Mouse (Mus musculus) neural tube, embryonic 12.5 days (tissue): ENCODE results near the gene Npm3. TPM values are rescaled to one million over a fixed set of nuclear protein-coding genes. Genes with fewer than 3 reads are reported as not detected.
A peak's percentile ranks its signal among the peaks of the same experiment; 100 is the strongest.

Experiments used
- ATAC-seq: fragments of 200-750 bp; cut with Nextera tagmentation; 2 replicates; pipeline ENCODE4 v1.8.0; 2017; ENCODE audit warnings: low read depth, mild to moderate bottlenecking, moderate TSS enrichment, moderate library complexity; ENCODE audit not compliant: low FRiP score
- H3K27ac ChIP-seq: fragments of 300-500 bp; sonication (generic); 2 replicates; pipeline ENCODE4 v1.5.1; 2016
- H3K27me3 ChIP-seq: fragments of 300-500 bp; sonication (generic); replicated peaks from 2 replicates; pipeline ENCODE4 v1.6.1; 2016; ENCODE audit warnings: mild to moderate bottlenecking
- H3K36me3 ChIP-seq: fragments of 300-500 bp; sonication (generic); 2 replicates; pipeline ENCODE4 v1.6.1; 2016; ENCODE audit warnings: mild to moderate bottlenecking
- H3K4me1 ChIP-seq: fragments of 300-500 bp; sonication (generic); 2 replicates; pipeline ENCODE4 v1.6.1; 2016
- H3K4me2 ChIP-seq: fragments of 300-500 bp; sonication (generic); replicated peaks from 2 replicates; pipeline ENCODE4 v1.6.1; 2016; ENCODE audit warnings: mild to moderate bottlenecking
- H3K4me3 ChIP-seq: fragments of 300-500 bp; sonication (generic); 2 replicates; pipeline ENCODE4 v1.5.1; 2016
- H3K9ac ChIP-seq: fragments of 300-500 bp; sonication (generic); 2 replicates; pipeline ENCODE4 v1.6.1; 2016; ENCODE audit warnings: mild to moderate bottlenecking
- H3K9me3 ChIP-seq: fragments of 300-500 bp; sonication (generic); 2 replicates; pipeline ENCODE4 v1.6.1; 2016; ENCODE audit warnings: mild to moderate bottlenecking
- WGBS: fragments of 180-500 bp; shearing (Covaris S2); methylation state at CpG from one replicate; pipeline ENCODE4 v1.1.7; 2016; 5-methylcytosine and 5-hydroxymethylcytosine counted together
- polyA plus RNA-seq: library from polyadenylated mRNA; unstranded; fragments of >200 nt; fragmentation: Nextera tagmentation; extraction: Ambion mirVana; gene quantifications from 2 replicates; pipeline ENCODE4 v1.2.1, GENCODE M21; 2016

Gene Npm3
- 5.9 and 7.8 TPM in 2 replicates for polyA plus RNA-seq

DNA sequence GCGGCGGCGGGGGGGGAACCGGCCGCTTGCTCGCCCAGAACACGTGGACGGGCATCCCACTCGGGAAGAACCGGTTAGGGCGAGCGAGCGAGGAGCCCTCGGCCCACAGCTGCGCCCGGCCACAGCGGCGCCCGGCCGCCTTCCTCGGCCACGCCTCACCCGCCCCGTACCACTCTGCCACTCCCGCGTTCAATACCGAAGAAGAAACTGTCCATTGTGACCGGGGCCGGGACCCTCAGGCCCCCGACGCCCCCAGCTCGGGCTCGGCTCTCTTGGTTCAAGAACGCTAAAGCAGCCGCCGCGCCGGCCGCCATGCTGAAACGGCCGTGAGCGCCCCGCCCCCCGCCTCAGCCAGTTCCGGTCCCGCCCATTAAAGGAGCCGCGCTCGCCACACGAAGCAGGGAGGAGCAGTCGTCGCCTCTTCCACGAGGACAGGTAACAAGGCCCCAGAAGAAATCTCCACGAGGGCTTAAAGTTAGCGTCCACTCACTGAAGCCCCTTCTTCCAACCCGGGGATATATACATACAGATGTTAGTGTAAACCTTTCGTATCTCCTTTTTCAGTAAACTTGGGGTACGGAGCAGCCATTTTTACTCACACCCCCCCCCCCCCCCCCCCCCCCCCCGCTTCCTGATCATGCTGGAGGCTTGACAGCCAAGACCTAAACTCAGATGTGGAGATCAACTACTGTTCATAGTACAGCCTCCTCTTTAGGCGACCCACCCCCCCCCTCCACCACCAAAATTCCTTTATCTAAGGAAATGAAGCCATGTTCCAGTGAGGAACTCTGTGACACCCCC is at the start of gene Npm3:
Npm3 (minus strand) TSS at position 349 of the 801 bp plus-strand sequence.
- peak; percentile 74 for ATAC-seq
- no peak within 1 kb of the TSS for H3K27ac ChIP-seq
- H3K9me3 ChIP-seq = no peaks in the 10 kb centered on the region
- peaks cover 22% of the 10 kb centered on the region for H3K36me3 ChIP-seq
- H3K9ac ChIP-seq = peak within 1 kb of the TSS; percentile 79
- peaks cover 20% of the 10 kb centered on the region for H3K4me1 ChIP-seq
- peak within 1 kb of the TSS; percentile 98 for H3K4me2 ChIP-seq
- H3K27me3 ChIP-seq = peaks cover 29% of the 10 kb centered on the region
- H3K4me3 ChIP-seq = peak within 1 kb of the TSS; percentile 88
- WGBS = under 1% methylated on average over 48 of the region's 60 CpGs

DNA sequence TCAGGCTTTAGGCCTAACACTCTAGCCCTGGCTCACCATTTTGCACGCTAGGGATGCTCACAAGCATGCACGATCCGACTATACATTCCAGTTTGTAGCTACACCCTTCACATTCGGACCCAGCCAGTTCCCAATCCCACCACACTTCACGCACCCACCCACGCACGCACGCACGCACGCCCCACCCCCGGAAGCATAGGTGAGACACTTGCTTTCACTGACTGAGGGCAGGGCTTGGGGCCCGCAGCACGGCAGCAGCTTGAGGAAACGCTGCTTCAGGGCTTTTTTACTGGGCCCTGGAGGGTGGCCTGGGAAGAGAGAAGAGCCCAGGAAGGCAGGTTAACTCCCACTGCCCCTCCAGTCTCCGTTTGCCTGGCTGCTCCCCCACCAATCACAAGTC is 47.5 kb upstream of the Npm3 start:
- H3K27me3 ChIP-seq = no peaks in the 10 kb centered on the region; the same call in 1 of the 2 replicates
- peaks cover 7% of the 10 kb centered on the region; the same call in 1 of the 2 replicates for H3K4me1 ChIP-seq
- no peak overlapping the region for H3K27ac ChIP-seq
- H3K4me2 ChIP-seq = no peak overlapping the region
- no peak for ATAC-seq
- H3K4me3 ChIP-seq = no peak overlapping the region
- no peaks in the 10 kb centered on the region for H3K9me3 ChIP-seq
- no peak overlapping the region for H3K9ac ChIP-seq
- 76% methylated on average over 15 of the region's 15 CpGs for WGBS
- no peaks in the 10 kb centered on the region for H3K36me3 ChIP-seq

DNA sequence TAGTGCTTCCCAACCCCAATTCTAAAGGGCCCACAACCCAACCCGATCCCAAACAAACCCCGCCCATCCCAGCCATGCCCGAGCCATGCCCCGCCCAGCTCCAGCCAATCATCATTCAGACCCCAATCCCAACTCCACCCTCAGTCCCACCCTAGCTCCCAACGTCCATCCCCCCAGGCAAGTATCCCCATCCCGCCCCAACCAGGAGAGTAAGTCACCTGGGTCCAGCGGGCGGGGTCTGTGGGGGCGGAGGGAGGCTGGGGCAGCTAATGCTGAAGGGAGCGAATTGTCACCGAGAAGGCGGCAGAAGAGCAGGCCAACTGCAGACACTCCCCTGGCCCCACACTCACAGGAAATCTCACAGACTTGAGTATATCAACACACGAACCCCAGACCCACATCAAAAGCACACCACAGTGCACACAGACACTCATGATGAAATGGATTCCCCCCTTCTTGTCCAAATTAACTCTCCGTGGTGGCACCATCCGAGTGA is 46.7 kb upstream of the Npm3 start:
- no peak for ATAC-seq
- Histone ChIP-seq H3K4me1 (peaks cover 7% of the 10 kb centered on the region; the same call in 1 of the 2 replicates), H3K9ac (no peak overlapping the region), H3K27me3 (no peaks in the 10 kb centered on the region; the same call in 1 of the 2 replicates), H3K27ac (no peak overlapping the region), H3K36me3 (no peaks in the 10 kb centered on the region), H3K4me3 (no peak overlapping the region), H3K4me2 (peak overlapping the region; percentile 53), H3K9me3 (no peaks in the 10 kb centered on the region)
- 10% methylated on average over 15 of the region's 15 CpGs for WGBS

DNA sequence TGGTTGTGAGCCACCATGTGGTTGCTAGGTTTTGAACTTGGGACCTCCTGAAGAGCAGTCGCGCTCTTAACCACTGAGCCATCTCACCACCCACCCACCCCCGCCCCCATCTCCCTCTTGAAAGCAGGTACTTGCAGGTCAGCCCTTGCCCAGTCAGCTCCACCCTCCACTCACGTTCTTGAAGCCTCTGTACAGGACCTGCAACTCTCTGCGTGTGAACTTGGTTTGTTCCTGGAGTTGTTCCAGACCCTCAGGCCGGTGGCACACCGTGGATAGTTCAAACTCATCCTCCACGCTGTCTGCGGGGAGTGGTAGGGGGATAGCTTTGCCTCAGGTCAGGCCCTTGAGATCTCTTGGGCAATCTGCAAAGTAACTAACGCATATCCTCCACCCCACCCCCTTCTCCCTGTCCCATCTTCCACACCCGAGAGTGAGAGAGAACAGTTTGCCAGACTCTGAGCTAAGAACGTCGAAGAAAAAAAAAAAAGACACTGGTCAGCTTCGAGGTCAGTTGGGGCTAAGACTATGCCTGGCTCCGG is 46.1 kb upstream of the Npm3 start:
- 40% methylated on average over 15 of the region's 15 CpGs for WGBS
- Histone ChIP-seq H3K36me3 (no peaks in the 10 kb centered on the region), H3K4me1 (peaks cover 7% of the 10 kb centered on the region; the same call in 1 of the 2 replicates), H3K4me2 (peak overlapping the region; percentile 53), H3K4me3 (no peak overlapping the region), H3K27me3 (no peaks in the 10 kb centered on the region; the same call in 1 of the 2 replicates), H3K9me3 (no peaks in the 10 kb centered on the region), H3K27ac (no peak overlapping the region), H3K9ac (no peak overlapping the region)
- ATAC-seq = no peak

DNA sequence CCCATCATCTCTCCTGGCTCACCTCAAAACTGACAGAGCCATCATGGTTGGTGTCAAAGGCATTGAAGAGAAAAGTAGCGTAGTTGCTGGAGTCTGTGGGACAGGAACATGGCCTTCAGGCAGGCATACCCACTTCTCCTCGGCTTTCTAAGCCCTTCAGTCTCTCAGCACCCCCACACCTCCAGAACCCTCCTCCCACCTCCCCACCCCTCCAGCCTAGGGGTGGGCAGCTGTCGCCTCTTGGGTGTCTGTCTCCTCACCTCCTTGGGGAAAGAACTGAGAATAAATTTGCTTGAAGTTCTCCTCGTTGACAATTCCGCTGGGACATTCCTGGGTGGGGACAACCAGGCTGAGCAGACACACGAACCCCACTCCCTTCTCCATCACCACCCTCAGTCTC is 45.3 kb upstream of the Npm3 start:
- no peaks in the 10 kb centered on the region for H3K9me3 ChIP-seq
- H3K36me3 ChIP-seq = no peaks in the 10 kb centered on the region
- no peak overlapping the region for H3K4me3 ChIP-seq
- H3K9ac ChIP-seq = no peak overlapping the region
- peaks cover 7% of the 10 kb centered on the region; the same call in 1 of the 2 replicates for H3K4me1 ChIP-seq
- H3K27ac ChIP-seq = no peak overlapping the region
- no peak overlapping the region for H3K4me2 ChIP-seq
- H3K27me3 ChIP-seq = no peaks in the 10 kb centered on the region; the same call in 1 of the 2 replicates
- 79% methylated on average over 6 of the region's 6 CpGs for WGBS
- no peak for ATAC-seq

DNA sequence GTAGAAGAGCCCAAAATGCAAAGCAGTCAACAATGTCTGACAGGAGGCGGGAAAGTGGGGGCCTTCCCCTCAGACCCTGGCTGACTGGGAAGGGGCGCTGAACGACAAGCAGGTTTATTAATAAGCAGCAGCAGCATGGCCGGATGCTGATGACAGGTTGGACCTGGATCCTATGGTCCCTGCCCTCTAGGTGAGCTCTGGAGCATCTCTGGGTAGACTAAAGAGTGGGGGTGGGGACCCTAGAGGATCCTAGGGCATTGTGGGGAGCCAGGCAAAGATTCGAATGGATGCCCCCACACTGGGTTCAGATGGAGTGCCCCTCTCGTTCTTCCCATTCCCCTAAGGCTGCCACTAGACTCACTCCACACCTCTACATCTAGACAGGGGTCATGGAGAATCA is 43.0 kb upstream of the Npm3 start:
- 93% methylated on average over 6 of the region's 6 CpGs for WGBS
- H3K4me3 ChIP-seq = no peak overlapping the region
- peaks cover 7% of the 10 kb centered on the region; the same call in 1 of the 2 replicates for H3K4me1 ChIP-seq
- H3K9ac ChIP-seq = no peak overlapping the region
- H3K27me3 ChIP-seq = no peaks in the 10 kb centered on the region; the same call in 1 of the 2 replicates
- no peak for ATAC-seq
- no peak overlapping the region for H3K4me2 ChIP-seq
- H3K27ac ChIP-seq = no peak overlapping the region
- H3K9me3 ChIP-seq = no peaks in the 10 kb centered on the region
- H3K36me3 ChIP-seq = no peaks in the 10 kb centered on the region

DNA sequence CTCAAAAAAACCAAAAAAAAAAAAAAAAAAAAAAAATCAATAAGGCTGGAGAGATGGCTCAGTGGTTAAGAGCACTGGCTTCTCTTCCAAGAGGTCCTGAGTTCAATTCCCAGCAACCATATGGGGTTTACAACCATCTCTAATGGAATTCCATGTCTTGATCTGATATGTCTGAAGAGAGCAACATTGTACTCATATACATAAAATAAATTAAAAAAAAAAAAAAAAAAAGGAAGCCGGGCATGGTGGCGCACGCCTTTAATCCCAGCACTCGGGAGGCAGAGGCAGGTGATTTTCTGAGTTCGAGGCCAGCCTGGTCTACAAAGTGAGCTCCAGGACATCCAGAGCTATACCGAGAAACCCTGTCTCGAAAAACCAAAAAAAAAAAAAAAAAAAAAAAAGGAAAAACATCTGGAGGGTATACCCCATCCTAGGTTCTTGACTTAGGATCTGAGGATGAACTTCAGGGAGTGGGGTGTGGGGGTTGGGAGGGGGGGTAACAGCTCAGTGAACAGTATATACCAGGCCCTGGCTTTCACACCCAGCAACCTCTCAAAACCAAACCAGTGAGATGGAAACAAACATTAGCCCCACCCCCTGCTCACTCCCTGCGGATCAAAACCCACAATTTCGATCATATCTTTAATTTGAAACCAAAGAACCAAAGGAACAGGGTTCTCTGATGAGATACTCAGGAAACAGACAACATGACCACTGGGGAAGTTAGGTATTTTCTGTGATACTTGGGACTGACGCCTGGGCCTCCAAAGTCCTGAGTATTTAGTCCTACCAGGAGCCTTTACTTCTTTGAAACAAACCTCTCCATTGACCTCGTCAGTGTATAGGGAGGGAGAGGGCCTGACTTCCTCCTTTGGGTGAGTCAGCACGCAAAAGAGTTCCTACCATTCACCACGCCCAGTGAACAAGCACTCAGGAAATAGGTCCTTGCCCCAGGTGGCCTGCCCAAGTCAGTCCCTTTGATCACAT is 40.8 kb upstream of the Npm3 start:
- H3K9ac ChIP-seq = no peak overlapping the region
- no peaks in the 10 kb centered on the region; the same call in 1 of the 2 replicates for H3K4me1 ChIP-seq
- H3K36me3 ChIP-seq = no peaks in the 10 kb centered on the region
- no peak overlapping the region for H3K4me2 ChIP-seq
- ATAC-seq = no peak
- H3K27me3 ChIP-seq = no peaks in the 10 kb centered on the region; the same call in 1 of the 2 replicates
- no peak overlapping the region for H3K4me3 ChIP-seq
- H3K27ac ChIP-seq = no peak overlapping the region
- no peaks in the 10 kb centered on the region for H3K9me3 ChIP-seq
- WGBS = 80% methylated on average over 13 of the region's 13 CpGs

DNA sequence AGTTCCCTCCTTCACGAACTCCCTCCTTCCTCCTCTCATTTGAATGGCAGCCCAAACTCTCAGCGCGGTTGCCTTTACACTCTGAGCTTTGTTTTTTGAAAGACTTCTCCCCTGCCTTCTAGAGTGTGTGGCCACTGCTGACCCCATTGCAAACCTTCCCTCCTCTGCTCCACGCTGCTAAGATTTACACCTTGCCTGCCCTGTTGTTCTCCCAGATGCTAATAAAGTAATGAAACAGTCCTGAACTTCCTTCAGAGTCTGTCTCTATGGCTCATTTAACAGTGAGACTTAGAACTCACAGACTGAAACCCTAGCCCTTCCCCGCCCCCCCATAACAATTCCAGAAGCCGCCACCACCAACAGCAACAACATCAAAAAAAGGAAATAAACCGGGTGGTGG is 40.0 kb upstream of the Npm3 start:
- Histone ChIP-seq H3K9me3 (no peaks in the 10 kb centered on the region), H3K4me3 (no peak overlapping the region), H3K4me1 (no peaks in the 10 kb centered on the region; the same call in 1 of the 2 replicates), H3K27me3 (no peaks in the 10 kb centered on the region; the same call in 1 of the 2 replicates), H3K4me2 (no peak overlapping the region), H3K36me3 (no peaks in the 10 kb centered on the region), H3K27ac (no peak overlapping the region), H3K9ac (no peak overlapping the region)
- WGBS = 44% methylated on average over 7 of the region's 7 CpGs
- ATAC-seq = no peak

DNA sequence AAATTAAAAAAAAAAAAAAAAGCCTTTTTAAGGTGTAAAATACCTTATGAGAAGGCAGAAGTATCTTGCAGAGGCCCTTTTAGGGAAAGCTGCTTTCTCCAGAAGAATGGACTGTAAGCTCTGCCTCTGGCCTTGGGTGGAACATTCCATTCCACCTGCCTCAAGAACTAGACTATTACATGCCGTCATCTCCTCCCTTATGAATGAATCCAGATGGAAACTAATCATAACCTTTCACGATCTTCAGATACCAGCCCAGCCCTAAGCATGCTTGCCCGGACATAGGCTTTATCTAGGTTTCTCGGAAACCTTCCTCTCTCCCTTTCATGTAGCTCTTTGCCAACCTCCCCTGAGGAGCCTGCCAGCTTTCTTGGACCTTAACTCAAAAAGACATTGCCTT is 38.9 kb upstream of the Npm3 start:
- H3K9ac ChIP-seq = no peak overlapping the region
- H3K4me3 ChIP-seq = no peak overlapping the region
- H3K9me3 ChIP-seq = no peaks in the 10 kb centered on the region
- WGBS = 91% methylated on average over 4 of the region's 4 CpGs
- ATAC-seq = no peak
- H3K4me2 ChIP-seq = no peak overlapping the region
- H3K36me3 ChIP-seq = no peaks in the 10 kb centered on the region
- no peak overlapping the region for H3K27ac ChIP-seq
- H3K27me3 ChIP-seq = no peaks in the 10 kb centered on the region
- H3K4me1 ChIP-seq = no peaks in the 10 kb centered on the region; the same call in 1 of the 2 replicates

DNA sequence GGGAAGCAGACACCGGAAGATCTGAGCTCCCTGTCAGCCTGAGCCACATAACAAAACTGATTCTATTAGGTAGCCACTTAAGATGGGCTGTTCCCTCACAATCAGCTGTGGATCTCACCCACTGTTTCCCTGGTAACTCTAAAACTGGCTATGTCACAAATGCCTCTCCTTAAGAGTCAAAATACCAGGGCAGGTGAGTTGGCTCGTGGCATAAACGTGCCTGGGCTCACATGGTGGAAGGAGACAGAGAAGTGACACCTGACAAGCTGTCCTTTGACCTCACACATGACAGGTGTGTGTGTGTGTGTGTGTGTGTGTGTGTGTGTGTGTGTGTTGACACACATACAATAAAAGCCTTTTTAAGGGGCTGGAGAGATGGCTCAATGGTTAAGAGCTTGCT is 38.1 kb upstream of the Npm3 start:
- ATAC-seq = no peak
- Histone ChIP-seq H3K4me2 (no peak overlapping the region), H3K4me1 (no peaks in the 10 kb centered on the region), H3K4me3 (no peak overlapping the region), H3K27ac (no peak overlapping the region), H3K27me3 (no peaks in the 10 kb centered on the region), H3K9ac (no peak overlapping the region), H3K9me3 (no peaks in the 10 kb centered on the region), H3K36me3 (no peaks in the 10 kb centered on the region)
- 80% methylated on average over 3 of the region's 3 CpGs for WGBS

DNA sequence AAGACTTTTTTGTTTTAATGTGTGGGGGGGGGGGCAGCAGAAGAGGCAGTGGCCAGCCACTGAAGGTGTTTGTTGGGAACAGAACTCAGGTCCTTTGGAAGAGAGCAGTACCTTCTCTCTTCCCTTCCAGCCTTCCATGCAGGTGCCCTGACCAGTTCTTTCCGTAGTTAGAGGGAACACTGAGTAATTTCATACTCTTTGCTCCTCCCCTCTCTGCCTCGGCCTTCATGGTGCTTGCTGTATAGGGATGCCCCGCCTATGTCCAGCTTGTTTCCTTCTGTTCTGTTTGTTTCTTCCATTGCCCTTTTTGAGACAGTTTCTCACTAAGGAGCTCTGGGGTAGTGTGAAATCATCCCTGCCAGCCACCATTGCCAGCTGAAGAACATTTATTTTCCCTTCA is 36.1 kb upstream of the Npm3 start:
- no peak for ATAC-seq

More for the DNA sequence above, 36.1 kb upstream of the Npm3 start:
- H3K27ac ChIP-seq = no peak overlapping the region
- H3K36me3 ChIP-seq = no peaks in the 10 kb centered on the region
- H3K27me3 ChIP-seq = no peaks in the 10 kb centered on the region
- H3K4me2 ChIP-seq = no peak overlapping the region
- no peaks in the 10 kb centered on the region for H3K9me3 ChIP-seq
- H3K4me3 ChIP-seq = no peak overlapping the region
- no peak overlapping the region for H3K9ac ChIP-seq
- peaks cover 13% of the 10 kb centered on the region for H3K4me1 ChIP-seq
- WGBS = 60% methylated on average over 3 of the region's 3 CpGs
